Mouse (Mus musculus) lung, postnatal 0 days (tissue): ENCODE results near the gene Camk1d.

Experiments
- CTCF ChIP-seq: IDR thresholded peaks from 2 replicates; pipeline ENCODE4 v1.5.1; 2016; ENCODE audit warnings: antibody characterized with exemption, mild to moderate bottlenecking
- EP300 ChIP-seq: IDR thresholded peaks from 2 replicates; pipeline ENCODE4 v1.6.1; 2016; ENCODE audit warnings: antibody characterized with exemption, mild to moderate bottlenecking, control low read depth

- TF ChIP-seq CTCF (no peak), EP300 (no peak)
Measured at GRCm38 (mm10) chr2:5262279-5262678, 452.0 kb downstream of the Camk1d start.
